Mouse (Mus musculus): ENCODE data around the gene Thrap3. TPM values are rescaled to one million over a fixed set of nuclear protein-coding genes. Genes with fewer than 3 reads are reported as not detected.
A peak's percentile ranks its signal among the peaks of the same experiment; 100 is the strongest.

Gene Thrap3
- total and polyA plus RNA-seq, 2 experiments from 2014 or later: 108 to 128 TPM

DNA sequence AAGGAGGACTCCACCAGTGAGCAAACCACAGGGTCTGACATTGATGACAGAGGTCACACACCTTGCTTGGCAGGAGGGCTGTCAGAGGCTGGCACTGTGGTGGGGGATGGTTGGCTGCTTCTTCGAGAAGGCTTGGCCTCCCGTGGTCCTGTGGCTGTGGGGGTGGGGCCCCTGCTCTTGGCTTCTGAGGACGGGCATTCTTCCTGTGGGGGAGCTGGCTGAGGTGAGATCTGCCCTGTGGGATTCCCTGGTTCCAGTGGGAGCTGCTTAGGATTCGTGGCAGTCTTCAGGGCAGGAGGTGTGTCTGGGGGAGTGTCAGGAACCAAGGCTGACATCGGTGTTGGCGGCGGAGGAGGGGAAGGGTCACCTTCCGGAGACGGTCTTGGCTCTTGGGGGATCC is 39.4 kb upstream of the Thrap3 start:
- DNase-seq (ENCODE audit: low spot score) (no peak), ATAC-seq (no peak)
- no peak for TF ChIP-seq CTCF (IDR thresholded peaks at IDR 0.05; ENCODE audit: low read depth)
- no peak overlapping the region for H3K4me2 ChIP-seq (ENCODE audit: low read depth, low read length)
- H3K27me3 ChIP-seq (ENCODE audit: insufficient read depth, low read length): no peaks in the 10 kb centered on the region
- no peaks in the 10 kb centered on the region for H3K9me3 ChIP-seq (ENCODE audit: low read length)
- no peak overlapping the region for H3K4me3 ChIP-seq (ENCODE audit: low read length)
- no peak overlapping the region for H3K9ac ChIP-seq (replicated peaks; ENCODE audit: low read length)
- WGBS: 28% methylated on average over 9 of the region's 9 CpGs
- H3K4me1 ChIP-seq (ENCODE audit: insufficient read depth, low read length): no peaks in the 10 kb centered on the region
- H3K36me3 ChIP-seq (ENCODE audit: insufficient read depth, low read length): peaks cover 44% of the 10 kb centered on the region
- H3K27ac ChIP-seq: no peak overlapping the region

DNA sequence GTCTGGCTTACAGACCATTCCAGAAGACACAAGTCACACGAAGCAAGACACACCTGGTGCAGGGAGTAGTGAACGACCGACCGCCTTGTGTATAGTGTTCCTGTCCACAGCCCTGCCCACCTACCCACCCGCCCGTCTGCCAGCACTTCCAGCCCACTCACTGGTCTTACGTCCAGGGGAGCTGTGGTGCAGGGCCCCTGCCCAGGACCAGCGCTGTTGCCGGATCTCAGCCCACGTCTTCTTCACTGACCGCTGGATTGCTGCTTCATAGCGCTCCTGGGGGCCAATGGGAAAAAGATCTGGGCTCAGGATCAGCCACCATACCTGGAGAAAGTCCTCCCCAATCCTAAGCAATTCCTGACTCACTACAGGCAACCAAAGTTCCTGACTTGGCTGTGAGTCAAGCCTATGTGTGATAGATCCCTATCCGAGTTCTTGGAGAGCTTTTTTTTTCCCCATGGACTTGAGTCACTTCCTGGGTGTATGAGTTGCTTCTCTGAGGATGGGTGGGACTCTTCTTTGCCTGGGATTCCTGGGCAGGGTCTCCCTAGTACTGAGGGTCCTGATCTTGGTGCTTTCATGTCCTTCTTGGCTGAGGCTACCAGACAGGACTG is 37.4 kb upstream of the Thrap3 start:
- H3K27me3 ChIP-seq (ENCODE audit: insufficient read depth, low read length): no peaks in the 10 kb centered on the region
- no peak overlapping the region for H3K27ac ChIP-seq
- no peak overlapping the region for H3K4me3 ChIP-seq (ENCODE audit: low read length)
- H3K9me3 ChIP-seq (ENCODE audit: low read length): no peaks in the 10 kb centered on the region
- WGBS: 89% methylated on average over 13 of the region's 13 CpGs
- no peaks in the 10 kb centered on the region for H3K4me1 ChIP-seq (ENCODE audit: insufficient read depth, low read length)
- H3K9ac ChIP-seq (replicated peaks; ENCODE audit: low read length): no peak overlapping the region
- peaks cover 64% of the 10 kb centered on the region for H3K36me3 ChIP-seq (ENCODE audit: insufficient read depth, low read length)
- ATAC-seq (no peak), DNase-seq (ENCODE audit: low spot score) (no peak)
- no peak overlapping the region for H3K4me2 ChIP-seq (ENCODE audit: low read depth, low read length)
- TF ChIP-seq CTCF (IDR thresholded peaks at IDR 0.05; ENCODE audit: low read depth): no peak

DNA sequence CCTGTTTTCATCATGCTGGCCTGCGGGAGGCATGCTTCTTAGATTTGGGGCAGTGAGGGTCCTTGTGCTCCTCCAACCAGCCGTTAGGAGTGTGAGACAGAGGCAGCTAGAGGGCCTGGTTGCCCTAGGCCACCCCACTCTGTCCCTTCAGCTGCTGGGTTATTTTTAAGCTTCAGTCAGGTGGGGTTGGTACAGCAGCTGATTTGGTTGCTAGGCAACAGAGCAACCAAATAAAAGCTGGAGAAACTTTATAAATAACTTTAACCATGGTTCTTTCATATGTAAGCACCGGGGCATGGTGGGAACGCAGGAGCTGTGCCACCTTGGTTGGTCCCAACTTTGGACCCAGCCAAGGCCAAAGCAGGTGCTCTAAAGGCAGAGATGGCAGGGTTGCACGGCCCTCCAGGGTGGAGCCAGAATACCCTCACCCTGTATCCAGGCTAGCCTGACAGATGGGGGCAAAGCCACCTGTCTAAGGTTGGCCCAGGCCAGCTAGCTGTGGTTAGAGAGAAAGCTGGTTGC is 35.2 kb upstream of the Thrap3 start:
- Histone ChIP-seq H3K4me1 (ENCODE audit: insufficient read depth, low read length) (no peaks in the 10 kb centered on the region), H3K27ac (no peak overlapping the region), H3K4me3 (ENCODE audit: low read length) (no peak overlapping the region), H3K36me3 (ENCODE audit: insufficient read depth, low read length) (peaks cover 86% of the 10 kb centered on the region), H3K27me3 (ENCODE audit: insufficient read depth, low read length) (no peaks in the 10 kb centered on the region), H3K4me2 (ENCODE audit: low read depth, low read length) (no peak overlapping the region), H3K9me3 (ENCODE audit: low read length) (no peaks in the 10 kb centered on the region), H3K9ac (replicated peaks; ENCODE audit: low read length) (no peak overlapping the region)
- 0 out of 2 replicates have a peak, but pooled peaks have one; percentile 13 for TF ChIP-seq CTCF (IDR thresholded peaks at IDR 0.05; ENCODE audit: low read depth)
- ATAC-seq (peak; percentile 41), DNase-seq (ENCODE audit: low spot score) (no peak)
- WGBS: 39% methylated on average over 5 of the region's 5 CpGs

DNA sequence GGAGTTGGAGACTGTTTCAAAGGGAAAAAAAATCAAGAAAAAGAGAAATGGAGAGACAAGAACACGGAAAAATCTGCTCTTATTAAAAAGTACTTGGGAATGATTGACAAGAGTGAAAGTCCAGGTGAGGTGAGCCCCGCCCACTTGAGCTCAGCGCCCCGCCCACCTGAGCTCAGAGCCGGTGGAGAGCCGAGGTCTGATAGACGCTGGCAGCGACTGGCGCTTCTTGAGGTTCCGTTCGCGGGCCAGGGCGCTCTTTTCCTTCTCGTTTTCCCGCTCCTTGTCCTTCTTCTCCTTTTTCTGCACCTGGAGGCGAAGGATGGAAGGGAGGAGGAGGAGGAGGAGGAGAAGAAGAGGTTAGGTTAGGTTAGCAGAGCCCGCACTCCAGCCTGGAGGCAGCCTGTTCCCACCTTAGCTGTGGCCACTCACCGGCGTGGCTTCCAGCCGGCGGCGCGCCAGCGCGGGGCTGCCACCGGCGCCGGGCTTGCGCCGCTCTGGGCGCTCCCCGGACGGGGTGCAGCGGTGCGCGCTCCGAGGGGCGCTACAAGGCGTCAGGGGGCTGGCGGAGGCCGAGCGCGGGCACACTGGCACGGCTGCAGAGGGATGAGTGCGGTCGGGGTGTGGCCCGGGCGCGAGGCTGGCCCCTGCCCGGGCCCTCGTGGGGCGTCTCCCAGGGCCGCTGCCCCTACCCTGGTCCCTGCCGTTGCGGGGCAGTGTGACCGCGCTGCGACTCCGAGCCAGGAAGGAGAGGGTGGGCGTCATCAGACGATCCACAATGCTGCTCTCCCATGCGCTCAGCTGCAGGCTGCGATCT is 34.1 kb upstream of the Thrap3 start:
- no peaks in the 10 kb centered on the region for H3K9me3 ChIP-seq (ENCODE audit: low read length)
- no peak for TF ChIP-seq CTCF (IDR thresholded peaks at IDR 0.05; ENCODE audit: low read depth)
- DNase-seq (ENCODE audit: low spot score) (no peak), ATAC-seq (no peak)
- no peaks in the 10 kb centered on the region for H3K27me3 ChIP-seq (ENCODE audit: insufficient read depth, low read length)
- H3K9ac ChIP-seq (replicated peaks; ENCODE audit: low read length): no peak overlapping the region
- no peak overlapping the region for H3K4me3 ChIP-seq (ENCODE audit: low read length)
- H3K27ac ChIP-seq: no peak overlapping the region
- peaks cover 94% of the 10 kb centered on the region for H3K36me3 ChIP-seq (ENCODE audit: insufficient read depth, low read length)
- no peaks in the 10 kb centered on the region for H3K4me1 ChIP-seq (ENCODE audit: insufficient read depth, low read length)
- WGBS: 55% methylated on average over 62 of the region's 63 CpGs
- H3K4me2 ChIP-seq (ENCODE audit: low read depth, low read length): no peak overlapping the region

DNA sequence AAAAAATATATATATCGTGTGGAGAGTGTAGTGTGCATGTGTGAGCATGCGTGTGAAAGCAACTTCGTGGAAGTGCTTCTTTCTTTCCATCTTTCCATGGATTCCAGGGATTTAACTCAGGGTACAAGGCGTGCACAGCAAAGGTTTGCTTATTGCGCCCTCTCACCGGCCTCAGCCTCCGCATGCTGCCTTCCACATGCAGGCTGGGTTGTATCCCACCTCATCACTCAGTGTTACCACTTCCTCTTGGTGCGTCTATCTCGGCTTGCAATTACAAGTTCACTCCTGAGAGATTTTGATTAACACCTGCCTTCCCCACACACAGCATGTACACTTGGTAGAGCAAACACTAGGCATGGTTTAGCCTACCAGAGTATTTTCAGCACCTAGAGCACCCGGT is 32.6 kb upstream of the Thrap3 start:
- Histone ChIP-seq H3K4me2 (ENCODE audit: low read depth, low read length) (no peak overlapping the region), H3K9me3 (ENCODE audit: low read length) (no peaks in the 10 kb centered on the region), H3K27ac (no peak overlapping the region), H3K9ac (replicated peaks; ENCODE audit: low read length) (no peak overlapping the region), H3K36me3 (ENCODE audit: insufficient read depth, low read length) (peaks cover 91% of the 10 kb centered on the region), H3K27me3 (ENCODE audit: insufficient read depth, low read length) (no peaks in the 10 kb centered on the region), H3K4me1 (ENCODE audit: insufficient read depth, low read length) (no peaks in the 10 kb centered on the region), H3K4me3 (ENCODE audit: low read length) (no peak overlapping the region)
- 91% methylated on average over 10 of the region's 10 CpGs for WGBS
- DNase-seq (ENCODE audit: low spot score) (no peak), ATAC-seq (no peak)
- TF ChIP-seq CTCF (IDR thresholded peaks at IDR 0.05; ENCODE audit: low read depth): no peak

DNA sequence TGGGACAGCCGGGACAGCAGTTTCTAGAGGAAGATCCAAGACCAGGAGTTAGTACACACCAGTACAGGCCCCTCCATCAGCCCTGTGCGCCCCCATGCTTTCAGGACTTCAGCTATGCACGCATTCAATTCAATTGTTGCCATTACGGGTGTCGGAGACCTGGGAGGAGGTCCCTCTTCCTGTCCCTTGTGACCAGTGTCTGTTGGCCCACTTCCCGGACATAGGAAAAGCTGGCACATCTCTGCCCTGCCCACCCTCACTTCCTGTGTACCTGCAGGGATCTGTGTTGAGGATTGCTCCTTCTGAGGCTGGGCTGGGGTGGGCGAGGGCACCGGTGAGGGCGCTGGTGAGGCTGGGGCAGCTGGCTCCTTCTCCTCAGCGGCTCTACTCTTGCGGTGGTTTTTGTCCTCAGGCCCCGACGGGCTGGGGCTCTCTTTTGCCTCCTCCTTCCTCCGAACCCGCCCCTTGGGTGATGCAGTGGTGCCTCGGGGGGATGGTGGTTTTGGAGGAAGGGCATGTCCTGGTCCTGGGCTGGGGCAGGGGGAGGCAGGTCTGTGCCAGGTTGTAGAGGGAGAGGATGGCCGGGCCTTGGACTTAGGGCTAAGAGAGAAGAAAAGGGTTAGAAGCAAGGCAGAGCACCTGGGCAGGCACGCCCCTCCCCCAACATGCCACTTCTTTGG is 32.1 kb upstream of the Thrap3 start:
- Histone ChIP-seq H3K9ac (replicated peaks; ENCODE audit: low read length) (no peak overlapping the region), H3K27ac (no peak overlapping the region), H3K4me2 (ENCODE audit: low read depth, low read length) (no peak overlapping the region), H3K4me1 (ENCODE audit: insufficient read depth, low read length) (no peaks in the 10 kb centered on the region), H3K36me3 (ENCODE audit: insufficient read depth, low read length) (peaks cover 85% of the 10 kb centered on the region), H3K9me3 (ENCODE audit: low read length) (no peaks in the 10 kb centered on the region), H3K4me3 (ENCODE audit: low read length) (no peak overlapping the region), H3K27me3 (ENCODE audit: insufficient read depth, low read length) (no peaks in the 10 kb centered on the region)
- no peak for DNase-seq (ENCODE audit: low spot score)
- 81% methylated on average over 18 of the region's 18 CpGs for WGBS
- no peak for ATAC-seq
- TF ChIP-seq CTCF (IDR thresholded peaks at IDR 0.05; ENCODE audit: low read depth): no peak

Measured in hindbrain, postnatal 0 days (tissue).